Mouse (Mus musculus) stomach, postnatal 0 days (tissue): Measurements from ENCODE around the gene Mfsd6. TPM values are rescaled to one million over a fixed set of nuclear protein-coding genes. Genes with fewer than 3 reads are reported as not detected.
A peak's percentile ranks its signal among the peaks of the same experiment; 100 is the strongest.

Experiments
- ATAC-seq: fragments of 200-750 bp; cut with Nextera tagmentation; 2 replicates; pipeline ENCODE4 v1.8.0; 2017; ENCODE audit not compliant: low FRiP score, low TSS enrichment
- DNase-seq: peaks from one replicate; pipeline ENCODE4 v3.0.0-alpha.2; 2016; ENCODE audit warnings: low spot score
- H3K27ac ChIP-seq: fragments of 300-500 bp; sonication (generic); replicated peaks from 2 replicates; pipeline ENCODE4 v1.5.1; 2014; ENCODE audit warnings: mild to moderate bottlenecking, control low read depth
- H3K27me3 ChIP-seq: fragments of 300-500 bp; sonication (generic); 2 replicates; pipeline ENCODE4 v1.6.1; 2014; ENCODE audit warnings: low read length; ENCODE audit not compliant: control insufficient read depth, insufficient read depth
- H3K36me3 ChIP-seq: fragments of 300-500 bp; sonication (generic); 2 replicates; pipeline ENCODE4 v1.6.1; 2014; ENCODE audit warnings: low read length, mixed read lengths; ENCODE audit not compliant: control insufficient read depth, insufficient read depth
- H3K4me1 ChIP-seq: fragments of 300-500 bp; sonication (generic); replicated peaks from 2 replicates; pipeline ENCODE4 v1.6.1; 2014; ENCODE audit warnings: antibody characterized with exemption; ENCODE audit not compliant: control insufficient read depth, insufficient read depth
- H3K4me2 ChIP-seq: fragments of 300-500 bp; sonication (generic); replicated peaks from 2 replicates; pipeline ENCODE4 v1.6.1; 2014; ENCODE audit warnings: low read depth, mild to moderate bottlenecking, control low read depth, moderate library complexity
- H3K4me3 ChIP-seq: fragments of 300-500 bp; sonication (generic); 2 replicates; pipeline ENCODE4 v1.5.1; 2014; ENCODE audit warnings: low read depth, low read length, control low read depth
- H3K9ac ChIP-seq: fragments of 300-500 bp; sonication (generic); 2 replicates; pipeline ENCODE4 v1.6.1; 2014; ENCODE audit warnings: mild to moderate bottlenecking, low read length, control low read depth, mixed read lengths
- H3K9me3 ChIP-seq: fragments of 300-500 bp; sonication (generic); 2 replicates; pipeline ENCODE4 v1.6.1; 2016; ENCODE audit warnings: low read length; ENCODE audit not compliant: control insufficient read depth
- CTCF ChIP-seq: IDR thresholded peaks from 2 replicates; pipeline ENCODE4 v1.5.1; 2016; ENCODE audit warnings: antibody characterized with exemption, low read depth, mild to moderate bottlenecking, moderate library complexity
- EP300 ChIP-seq: optimal IDR thresholded peaks from 2 replicates; pipeline ENCODE3; 2016; ENCODE audit warnings: antibody characterized with exemption
- WGBS: fragments of 180-500 bp; shearing (Covaris S2); extraction: QIAGEN DNeasy Blood & Tissue Kit; methylation state at CpG from one replicate; pipeline ENCODE4 v1.1.7; 2014; 5-methylcytosine and 5-hydroxymethylcytosine counted together
- polyA plus RNA-seq: library from polyadenylated mRNA; unstranded; fragments of >200 nt; fragmentation: Nextera tagmentation; extraction: Ambion mirVana; gene quantifications from 2 replicates; pipeline ENCODE4 v1.2.1, GENCODE M21; 2015

Gene Mfsd6
- polyA plus RNA-seq, 1 experiment from 2014 or later = 6.3 TPM

- no peak overlapping the region for H3K27ac ChIP-seq
- H3K36me3 ChIP-seq = no peaks in the 10 kb centered on the region; the same call in 1 of the 2 replicates
- ATAC-seq (no peak), DNase-seq (no peak)
- no peak overlapping the region for H3K9ac ChIP-seq
- H3K4me3 ChIP-seq = no peak overlapping the region
- H3K4me2 ChIP-seq = no peak overlapping the region
- H3K27me3 ChIP-seq = no peaks in the 10 kb centered on the region
- TF ChIP-seq EP300 = no peak
- TF ChIP-seq CTCF = no peak
- 56% methylated on average over 6 of the region's 6 CpGs for WGBS
- H3K4me1 ChIP-seq = no peaks in the 10 kb centered on the region
- no peaks in the 10 kb centered on the region for H3K9me3 ChIP-seq
Observed at GRCm38 (mm10) chr1:52640266-52640665, 87.0 kb downstream of the Mfsd6 start.

DNA sequence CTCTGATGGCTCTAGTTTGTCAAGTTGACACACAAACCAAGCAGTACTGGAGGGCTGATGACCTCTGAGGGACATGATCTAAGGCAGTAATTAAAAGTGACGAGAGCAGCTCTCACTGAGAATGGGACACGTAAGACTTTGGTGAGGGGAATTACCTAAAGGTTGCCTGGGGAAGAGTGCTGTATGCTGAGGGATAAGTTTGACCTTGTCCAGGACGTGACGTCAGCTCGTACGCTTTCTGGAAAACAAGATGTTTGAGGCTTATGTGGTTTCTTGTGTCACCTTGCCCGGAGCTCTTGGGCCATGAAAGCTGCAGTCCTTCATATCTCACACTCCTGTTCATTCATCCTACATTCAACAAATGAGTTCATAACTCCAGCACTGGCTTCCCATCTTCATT lies 88.2 kb downstream of the Mfsd6 start:
- DNase-seq (no peak), ATAC-seq (no peak)
- H3K9me3 ChIP-seq = no peaks in the 10 kb centered on the region
- H3K27ac ChIP-seq = no peak overlapping the region
- no peak overlapping the region for H3K4me2 ChIP-seq
- no peak overlapping the region for H3K9ac ChIP-seq
- no peaks in the 10 kb centered on the region for H3K4me1 ChIP-seq
- H3K27me3 ChIP-seq = no peaks in the 10 kb centered on the region
- no peaks in the 10 kb centered on the region; the same call in 1 of the 2 replicates for H3K36me3 ChIP-seq
- WGBS = 89% methylated on average over 7 of the region's 7 CpGs
- TF ChIP-seq EP300 (no peak), CTCF (no peak)
- no peak overlapping the region for H3K4me3 ChIP-seq

- H3K36me3 ChIP-seq = no peaks in the 10 kb centered on the region
- DNase-seq (no peak), ATAC-seq (no peak)
- H3K4me3 ChIP-seq = no peak overlapping the region
- 79% methylated on average over 2 of the region's 2 CpGs for WGBS
- H3K9ac ChIP-seq = no peak overlapping the region
- H3K4me1 ChIP-seq = no peaks in the 10 kb centered on the region
- TF ChIP-seq CTCF (no peak), EP300 (no peak)
- H3K9me3 ChIP-seq = no peaks in the 10 kb centered on the region
- no peak overlapping the region for H3K4me2 ChIP-seq
- no peaks in the 10 kb centered on the region for H3K27me3 ChIP-seq
- no peak overlapping the region for H3K27ac ChIP-seq
Observed at GRCm38 (mm10) chr1:52638101-52638500, 89.2 kb downstream of the Mfsd6 start.

- 91% methylated on average over 3 of the region's 3 CpGs for WGBS
- H3K36me3 ChIP-seq = no peaks in the 10 kb centered on the region
- no peaks in the 10 kb centered on the region for H3K9me3 ChIP-seq
- no peaks in the 10 kb centered on the region for H3K4me1 ChIP-seq
- no peak overlapping the region for H3K9ac ChIP-seq
- no peak for TF ChIP-seq EP300
- no peak for TF ChIP-seq CTCF
- no peaks in the 10 kb centered on the region for H3K27me3 ChIP-seq
- no peak overlapping the region for H3K4me2 ChIP-seq
- ATAC-seq (no peak), DNase-seq (no peak)
- H3K4me3 ChIP-seq = no peak overlapping the region
- no peak overlapping the region for H3K27ac ChIP-seq
Observed at GRCm38 (mm10) chr1:52635932-52636331, 91.3 kb downstream of the Mfsd6 start.

- H3K9me3 ChIP-seq = no peaks in the 10 kb centered on the region
- WGBS = 58% methylated on average over 6 of the region's 6 CpGs
- H3K36me3 ChIP-seq = no peaks in the 10 kb centered on the region
- H3K4me3 ChIP-seq = no peak overlapping the region
- H3K27me3 ChIP-seq = no peaks in the 10 kb centered on the region
- H3K4me2 ChIP-seq = no peak overlapping the region
- H3K4me1 ChIP-seq = no peaks in the 10 kb centered on the region
- TF ChIP-seq CTCF (no peak), EP300 (no peak)
- H3K27ac ChIP-seq = no peak overlapping the region
- DNase-seq (no peak), ATAC-seq (no peak)
- H3K9ac ChIP-seq = no peak overlapping the region
Observed at GRCm38 (mm10) chr1:52634251-52634650, 93.0 kb downstream of the Mfsd6 start.

- peak; percentile 62 for TF ChIP-seq CTCF
- no peak for TF ChIP-seq EP300
- Histone ChIP-seq H3K27me3 (no peaks in the 10 kb centered on the region), H3K4me1 (no peaks in the 10 kb centered on the region), H3K36me3 (no peaks in the 10 kb centered on the region), H3K9ac (no peak overlapping the region), H3K9me3 (no peaks in the 10 kb centered on the region), H3K4me3 (peak overlapping the region; percentile 95; the same call in 1 of the 2 replicates), H3K27ac (no peak overlapping the region), H3K4me2 (peak overlapping the region; percentile 55)
- DNase-seq = no peak
- no peak for ATAC-seq
- 60% methylated on average over 2 of the region's 2 CpGs for WGBS
Observed at GRCm38 (mm10) chr1:52631570-52631969, 95.7 kb downstream of the Mfsd6 start.
